Mouse (Mus musculus): ENCODE results near the gene Cyfip1. TPM values are rescaled to one million over a fixed set of nuclear protein-coding genes. Genes with fewer than 3 reads are reported as not detected.

The Cyfip1 gene
- polyA plus RNA-seq, 2 experiments, result 6.4 to 16.1 TPM

GRCm38 (mm10) chr7:55856741-55857140, 15.2 kb downstream of the Cyfip1 start:
- Histone ChIP-seq H3K4me1 (replicated peaks; ENCODE audit: control insufficient read depth in 2 of 2, insufficient read depth in 2 of 2, low read length in 1 of 2) (peaks cover 0 to 8% of the 10 kb centered on the region in 2 experiments; a peak in 2 of 4 replicates), H3K9me3 (ENCODE audit: control insufficient read depth, low read length) (no peaks in the 10 kb centered on the region), H3K4me3 (ENCODE audit: insufficient read depth in 1 of 2, low read depth in 2 of 2, low read length in 2 of 2) (no peak overlapping the region), H3K9ac (replicated peaks) (no peak overlapping the region), H3K36me3 (replicated peaks; ENCODE audit: control insufficient read depth, insufficient read depth, low read depth) (no peaks in the 10 kb centered on the region), H3K27ac (no peak overlapping the region), H3K4me2 (ENCODE audit: low read depth) (no peak overlapping the region), H3K27me3 (ENCODE audit: control insufficient read depth, insufficient read depth, low read length) (no peaks in the 10 kb centered on the region)
- WGBS (ENCODE audit: insufficient replicate concordance), result 78% methylated on average over 4 of the region's 4 CpGs
- DNase-seq (ENCODE audit: low read depth in 3 of 3, low spot score in 3 of 3) (no peak), ATAC-seq (ENCODE audit: insufficient read depth) (no peak)
- TF ChIP-seq CTCF (IDR thresholded peaks at IDR 0.05; ENCODE audit: low read depth) (no peak), EP300 (IDR thresholded peaks at IDR 0.05; ENCODE audit: low read depth) (no peak)

- 44% methylated on average over 2 of the region's 2 CpGs for WGBS (ENCODE audit: insufficient replicate concordance)
- no peak overlapping the region for H3K9ac ChIP-seq (replicated peaks)
- no peak for TF ChIP-seq CTCF (IDR thresholded peaks at IDR 0.05; ENCODE audit: low read depth)
- TF ChIP-seq EP300 (IDR thresholded peaks at IDR 0.05; ENCODE audit: low read depth), result no peak
Observed at GRCm38 (mm10) chr7:55857729-55858128, 16.2 kb downstream of the Cyfip1 start.

GRCm38 (mm10) chr7:55858836-55859517, 17.4 kb downstream of the Cyfip1 start:
- TF ChIP-seq CTCF (IDR thresholded peaks at IDR 0.05; ENCODE audit: low read depth) (no peak), EP300 (IDR thresholded peaks at IDR 0.05; ENCODE audit: low read depth) (no peak)
- Histone ChIP-seq H3K4me1 (replicated peaks; ENCODE audit: control insufficient read depth in 2 of 2, insufficient read depth in 2 of 2, low read length in 1 of 2) (peaks cover 0 to 6% of the 10 kb centered on the region in 2 experiments; a peak in 2 of 4 replicates), H3K9me3 (ENCODE audit: control insufficient read depth, low read length) (no peaks in the 10 kb centered on the region), H3K36me3 (replicated peaks; ENCODE audit: control insufficient read depth, insufficient read depth, low read depth) (no peaks in the 10 kb centered on the region), H3K27me3 (ENCODE audit: control insufficient read depth, insufficient read depth, low read length) (no peaks in the 10 kb centered on the region), H3K4me3 (ENCODE audit: insufficient read depth in 1 of 2, low read depth in 2 of 2, low read length in 2 of 2) (no peak overlapping the region), H3K4me2 (ENCODE audit: low read depth) (no peak overlapping the region), H3K27ac (no peak overlapping the region), H3K9ac (replicated peaks) (no peak overlapping the region)
- DNase-seq (ENCODE audit: low read depth in 3 of 3, low spot score in 3 of 3), result no peak
- WGBS (ENCODE audit: insufficient replicate concordance), result 75% methylated on average over 3 of the region's 3 CpGs
- ATAC-seq (ENCODE audit: insufficient read depth), result no peak

More at GRCm38 (mm10) chr7:55857729-55858128, 16.2 kb downstream of the Cyfip1 start:
- Histone ChIP-seq H3K27ac (no peak overlapping the region), H3K4me1 (replicated peaks; ENCODE audit: control insufficient read depth in 2 of 2, insufficient read depth in 2 of 2, low read length in 1 of 2) (peaks cover 0 to 6% of the 10 kb centered on the region in 2 experiments; a peak in 2 of 4 replicates), H3K4me2 (ENCODE audit: low read depth) (no peak overlapping the region), H3K9me3 (ENCODE audit: control insufficient read depth, low read length) (no peaks in the 10 kb centered on the region), H3K27me3 (ENCODE audit: control insufficient read depth, insufficient read depth, low read length) (no peaks in the 10 kb centered on the region), H3K36me3 (replicated peaks; ENCODE audit: control insufficient read depth, insufficient read depth, low read depth) (no peaks in the 10 kb centered on the region), H3K4me3 (ENCODE audit: insufficient read depth in 1 of 2, low read depth in 2 of 2, low read length in 2 of 2) (no peak overlapping the region)
- no peak for DNase-seq (ENCODE audit: low read depth in 3 of 3, low spot score in 3 of 3)
- no peak for ATAC-seq (ENCODE audit: insufficient read depth)

- DNase-seq (ENCODE audit: low read depth in 3 of 3, low spot score in 3 of 3) (no peak), ATAC-seq (ENCODE audit: insufficient read depth) (no peak)
- Histone ChIP-seq H3K4me2 (ENCODE audit: low read depth) (no peak overlapping the region), H3K9me3 (ENCODE audit: control insufficient read depth, low read length) (no peaks in the 10 kb centered on the region), H3K4me1 (replicated peaks; ENCODE audit: control insufficient read depth in 2 of 2, insufficient read depth in 2 of 2, low read length in 1 of 2) (peaks cover 0 to 6% of the 10 kb centered on the region in 2 experiments; a peak in 2 of 4 replicates), H3K4me3 (ENCODE audit: insufficient read depth in 1 of 2, low read depth in 2 of 2, low read length in 2 of 2) (no peak overlapping the region), H3K9ac (replicated peaks) (no peak overlapping the region), H3K27ac (no peak overlapping the region), H3K27me3 (ENCODE audit: control insufficient read depth, insufficient read depth, low read length) (no peaks in the 10 kb centered on the region), H3K36me3 (replicated peaks; ENCODE audit: control insufficient read depth, insufficient read depth, low read depth) (no peaks in the 10 kb centered on the region)
- no peak for TF ChIP-seq EP300 (IDR thresholded peaks at IDR 0.05; ENCODE audit: low read depth)
- no peak for TF ChIP-seq CTCF (IDR thresholded peaks at IDR 0.05; ENCODE audit: low read depth)
- 79% methylated on average over 2 of the region's 2 CpGs for WGBS (ENCODE audit: insufficient replicate concordance)
Observed at GRCm38 (mm10) chr7:55859518-55859872, 17.9 kb downstream of the Cyfip1 start.

GRCm38 (mm10) chr7:55859956-55860355, 18.4 kb downstream of the Cyfip1 start:
- Histone ChIP-seq H3K36me3 (replicated peaks; ENCODE audit: control insufficient read depth, insufficient read depth, low read depth) (no peaks in the 10 kb centered on the region), H3K9me3 (ENCODE audit: control insufficient read depth, low read length) (no peaks in the 10 kb centered on the region), H3K4me3 (ENCODE audit: insufficient read depth in 1 of 2, low read depth in 2 of 2, low read length in 2 of 2) (no peak overlapping the region), H3K27me3 (ENCODE audit: control insufficient read depth, insufficient read depth, low read length) (no peaks in the 10 kb centered on the region), H3K9ac (replicated peaks) (no peak overlapping the region), H3K4me2 (ENCODE audit: low read depth) (no peak overlapping the region), H3K27ac (no peak overlapping the region), H3K4me1 (replicated peaks; ENCODE audit: control insufficient read depth in 2 of 2, insufficient read depth in 2 of 2, low read length in 1 of 2) (peaks cover 0 to 6% of the 10 kb centered on the region in 2 experiments; a peak in 2 of 4 replicates)
- WGBS (ENCODE audit: insufficient replicate concordance), result 75% methylated on average over 6 of the region's 6 CpGs
- no peak for ATAC-seq (ENCODE audit: insufficient read depth)
- no peak for DNase-seq (ENCODE audit: low read depth in 3 of 3, low spot score in 3 of 3)
- TF ChIP-seq EP300 (IDR thresholded peaks at IDR 0.05; ENCODE audit: low read depth), result no peak
- TF ChIP-seq CTCF (IDR thresholded peaks at IDR 0.05; ENCODE audit: low read depth), result no peak

Data from liver, embryonic 14.5 days (tissue).